ENCODE assay signal across 7 mouse cellular contexts in genomic region chr16:90220026-90220891, GRCm38 (mm10). TPM values are rescaled to one million over a fixed set of nuclear protein-coding genes. Genes with fewer than 3 reads are reported as not detected.
DNase-seq lines count a peak whose midpoint lies in the region; ATAC-seq lines count a peak whose summit lies in the region.

Gene Sod1 (plus strand): TSS chr16:90220754.

- peak within 1 kb of the TSS; percentile 75 for H3K4me2 ChIP-seq in midbrain, embryonic 13.5 days (replicated peaks)

- peak; percentile 99 for DNase-seq in adrenal gland, postnatal 10 days
- peak; percentile 97 for DNase-seq in embryonic facial prominence, embryonic 10.5 days (ENCODE audit: low spot score)
- peak; percentile 89 for DNase-seq in kidney, adult 11 months
- peak; percentile 98 for DNase-seq in limb, embryonic 10.5 days (ENCODE audit: low spot score)
- peak; percentile 97 for DNase-seq in spleen, adult 12 weeks (ENCODE audit: low spot score)

- no peaks in the 10 kb centered on the region for H3K9me3 ChIP-seq in embryonic facial prominence, embryonic 10.5 days
- no peaks in the 10 kb centered on the region for H3K9me3 ChIP-seq in limb, embryonic 10.5 days (replicated peaks)
- H3K9me3 ChIP-seq in midbrain, embryonic 13.5 days, result no peaks in the 10 kb centered on the region

- H3K9ac ChIP-seq in midbrain, embryonic 13.5 days (replicated peaks), result peak within 1 kb of the TSS; percentile 95

- peaks cover 39% of the 10 kb centered on the region for H3K4me1 ChIP-seq in embryonic facial prominence, embryonic 10.5 days
- peaks cover 24% of the 10 kb centered on the region for H3K4me1 ChIP-seq in limb, embryonic 10.5 days
- H3K4me1 ChIP-seq in midbrain, embryonic 13.5 days (replicated peaks), result peaks cover 32% of the 10 kb centered on the region

- ATAC-seq in granulocyte monocyte progenitor cell, adult 5-6 weeks (replicated peaks; ENCODE audit: poor library complexity, severe bottlenecking), result peak; percentile 85
- peak; percentile 96 for ATAC-seq in midbrain, embryonic 13.5 days

- WGBS in embryonic facial prominence, embryonic 10.5 days, result 2% methylated on average over 63 of the region's 63 CpGs
- WGBS in limb, embryonic 10.5 days, result 2% methylated on average over 63 of the region's 63 CpGs
- 2% methylated on average over 63 of the region's 63 CpGs for WGBS in midbrain, embryonic 13.5 days

- H3K27me3 ChIP-seq in embryonic facial prominence, embryonic 10.5 days (replicated peaks; ENCODE audit: low read depth, poor library complexity, severe bottlenecking), result no peaks in the 10 kb centered on the region
- H3K27me3 ChIP-seq in limb, embryonic 10.5 days (ENCODE audit: low read depth, poor library complexity, severe bottlenecking), result no peaks in the 10 kb centered on the region
- 0 out of 2 replicates have a peak, but pooled peaks cover 3% of the 10 kb centered on the region for H3K27me3 ChIP-seq in midbrain, embryonic 13.5 days

- peak within 1 kb of the TSS; percentile 96 for H3K27ac ChIP-seq in embryonic facial prominence, embryonic 10.5 days (replicated peaks)
- peak within 1 kb of the TSS; percentile 96 for H3K27ac ChIP-seq in limb, embryonic 10.5 days
- H3K27ac ChIP-seq in midbrain, embryonic 13.5 days, result peak within 1 kb of the TSS; percentile 94

- peak within 1 kb of the TSS; percentile 92 for H3K4me3 ChIP-seq in embryonic facial prominence, embryonic 10.5 days
- H3K4me3 ChIP-seq in limb, embryonic 10.5 days, result peak within 1 kb of the TSS; percentile 98
- peak within 1 kb of the TSS; percentile 78 for H3K4me3 ChIP-seq in midbrain, embryonic 13.5 days (replicated peaks)

- H3K36me3 ChIP-seq in embryonic facial prominence, embryonic 10.5 days (replicated peaks), result peaks cover 26% of the 10 kb centered on the region
- H3K36me3 ChIP-seq in limb, embryonic 10.5 days, result peaks cover 27% of the 10 kb centered on the region
- H3K36me3 ChIP-seq in midbrain, embryonic 13.5 days, result peaks cover 12% of the 10 kb centered on the region

RNA-seq across cellular contexts. Expression of gene Sod1, which starts in this region (rescaled TPM):
- total RNA-seq in adrenal gland, postnatal 10 days (2021), result 1,000 to 10,000 TPM; 1,099 to 1,142 TPM
- 1,351 and 1,353 TPM in 2 replicates for polyA plus RNA-seq in embryonic facial prominence, embryonic 10.5 days (2016; fragmentation: Nextera tagmentation; extraction: Ambion mirVana)
- 616 and 651 TPM in 2 replicates for total RNA-seq in granulocyte monocyte progenitor cell, adult 5-6 weeks (2014; fragmentation: Nextera tagmentation)
- 639 and 762 TPM in 2 replicates for total RNA-seq in granulocyte monocyte progenitor cell, adult 5-6 weeks (2017)
- 1,367 and 1,406 TPM in 2 replicates for polyA plus RNA-seq in limb, embryonic 10.5 days (2016; fragmentation: Nextera tagmentation; extraction: Ambion mirVana)
- 826 and 844 TPM in 2 replicates for polyA plus RNA-seq in midbrain, embryonic 13.5 days (2015; fragmentation: Nextera tagmentation; extraction: Ambion mirVana)

Comparison
In these comparisons a context has a peak if more than half of its experiments do, and no peak if none do; other contexts are left out.
1. Peak in every context shown above with its lines: DNase-seq, ATAC-seq, H3K4me3 ChIP-seq and H3K27ac ChIP-seq.